Mouse (Mus musculus) frontal cortex, postnatal 25 days (tissue): ENCODE data around the gene Rpap1.

Source experiments
- DNase-seq, 2 experiments: peaks; one replicate each; pipeline ENCODE4 v3.0.0; 2022; ENCODE audit warnings: low spot score in 2 of 2

The Rpap1 gene

GRCm38 (mm10) chr2:119799181-119799960 lies 12.0 kb upstream of the Rpap1 start:
- no peak for DNase-seq

- DNase-seq = no peak
Observed at GRCm38 (mm10) chr2:119798246-119798927, 11.1 kb upstream of the Rpap1 start.

DNA sequence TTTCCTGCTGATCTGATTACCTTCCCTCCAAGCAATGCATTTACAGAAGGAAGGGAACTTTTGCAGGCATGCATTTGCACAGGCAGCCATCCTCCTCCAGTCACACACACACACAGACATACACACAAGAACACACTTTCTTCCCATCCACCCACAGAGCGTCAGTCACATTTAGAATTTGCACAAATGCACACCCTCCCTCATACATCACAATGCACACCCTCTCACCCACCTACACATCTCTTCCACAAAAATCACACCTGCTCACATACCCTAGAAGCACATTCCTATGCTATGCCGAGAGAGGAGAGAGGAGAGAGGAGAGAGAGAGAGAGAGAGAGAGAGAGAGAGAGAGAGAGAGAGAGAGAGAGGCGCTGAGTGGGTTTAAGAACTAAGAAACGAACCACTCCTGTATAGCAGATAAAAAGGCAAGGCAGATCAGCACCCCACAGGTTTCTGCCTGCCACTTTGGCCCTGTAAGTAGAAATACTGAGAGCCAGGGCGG lies 10.0 kb upstream of the Rpap1 start, which contains the start of gene Tyro3:
Gene Tyro3, plus strand, starts transcription at position 455 of the 505 bp plus-strand sequence.
- no peak for DNase-seq

- DNase-seq = no peak
Observed at GRCm38 (mm10) chr2:119789996-119790395, 2.7 kb upstream of the Rpap1 start.

DNA sequence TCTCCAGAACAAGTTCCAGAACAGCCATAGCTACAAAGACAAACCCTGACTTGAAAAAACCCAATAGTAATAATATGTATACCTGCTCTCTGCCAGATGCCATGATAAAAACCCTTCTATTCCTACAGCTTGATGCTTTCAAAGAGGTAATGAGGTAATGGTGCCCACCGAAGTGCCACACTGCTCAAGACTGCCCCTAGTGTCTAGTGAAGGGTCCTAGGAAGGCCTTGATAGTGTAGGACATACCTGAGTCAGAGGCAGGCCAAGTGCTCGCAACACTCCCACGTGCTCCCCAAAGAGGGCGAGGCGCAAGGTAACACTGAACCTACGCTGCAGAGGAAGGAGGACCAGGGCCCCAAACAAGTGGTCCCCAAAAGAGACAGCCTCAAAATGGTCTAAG lies 20.1 kb downstream of the Rpap1 start:
- no peak for DNase-seq

- no peak for DNase-seq
Observed at GRCm38 (mm10) chr2:119763924-119764323, 23.4 kb downstream of the Rpap1 start.

GRCm38 (mm10) chr2:119762276-119762675 lies 25.1 kb downstream of the Rpap1 start:
- DNase-seq = no peak

DNA sequence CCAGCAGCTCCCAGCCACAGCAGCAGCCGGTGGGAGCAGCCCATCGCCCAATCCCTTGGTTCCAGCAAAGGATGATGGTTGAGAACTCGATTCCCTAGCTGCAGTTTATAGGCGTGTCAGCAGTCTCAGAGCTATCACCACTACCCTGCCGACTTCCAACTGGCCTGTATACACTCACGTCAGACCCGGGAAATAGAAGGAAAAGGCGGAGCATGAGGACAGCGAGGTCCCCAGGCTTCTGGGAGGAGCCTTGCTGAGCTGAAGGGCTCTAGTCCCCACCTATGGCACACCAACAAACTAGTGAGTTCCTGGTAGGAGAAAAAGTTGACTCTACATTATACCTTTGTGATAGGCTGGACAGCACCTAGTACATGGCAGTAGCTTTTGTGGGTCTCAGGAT lies 27.1 kb downstream of the Rpap1 start, which contains the start of gene Ltk:
Gene Ltk, minus strand, starts transcription at position 181 of the 400 bp plus-strand sequence.
- no peak for DNase-seq

- DNase-seq = no peak
Observed at GRCm38 (mm10) chr2:119758844-119759835, 28.2 kb downstream of the Rpap1 start.

- DNase-seq = no peak
Observed at GRCm38 (mm10) chr2:119758101-119758843, 29.1 kb downstream of the Rpap1 start.

DNA sequence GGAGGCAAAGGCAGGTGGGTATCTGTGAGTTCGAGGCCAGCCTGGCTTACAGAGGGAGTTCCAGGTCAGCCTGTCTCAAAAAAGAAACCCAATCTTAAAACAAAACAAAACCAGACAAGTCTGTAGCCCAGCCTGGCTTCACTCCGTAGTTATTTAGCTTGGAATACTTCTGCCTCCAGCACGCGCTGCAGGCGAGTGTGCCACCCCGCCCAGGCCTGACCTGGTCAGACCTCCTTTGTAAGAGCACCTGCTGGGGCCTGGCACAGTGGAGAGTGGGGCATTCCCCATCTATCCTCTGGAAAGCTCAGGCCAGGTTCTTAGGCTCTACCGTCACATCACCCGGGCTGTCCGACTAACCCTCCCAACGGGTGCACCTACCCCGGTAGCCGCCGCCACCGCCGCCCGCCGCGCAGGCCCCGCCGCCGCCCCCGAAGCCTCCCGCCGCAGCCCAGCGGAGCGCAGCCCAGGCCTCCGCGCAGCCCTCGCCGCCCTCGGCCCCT lies 29.7 kb downstream of the Rpap1 start:
- DNase-seq = no peak

DNA sequence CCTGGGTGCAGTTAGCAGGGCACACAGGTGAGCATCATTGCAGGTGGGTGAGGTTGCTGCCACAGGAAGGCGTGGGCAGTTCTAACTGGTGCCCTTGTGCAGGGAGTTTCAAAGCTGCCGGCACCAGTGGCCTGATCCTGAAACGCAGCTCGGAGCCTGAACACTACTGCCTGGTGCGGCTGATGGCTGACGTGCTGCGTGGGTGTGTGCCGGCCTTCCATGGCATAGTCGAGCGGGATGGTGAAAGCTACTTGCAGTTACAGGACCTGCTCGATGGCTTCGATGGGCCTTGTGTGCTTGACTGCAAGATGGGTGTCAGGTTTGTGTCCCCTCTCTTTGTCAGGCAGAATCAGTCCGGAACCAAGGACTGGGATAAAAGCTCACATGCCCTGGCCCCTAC lies 38.1 kb downstream of the Rpap1 start:
- no peak for DNase-seq

- peak in 1 of 2 experiments; percentile 37 for DNase-seq
Observed at GRCm38 (mm10) chr2:119747554-119747953, 39.8 kb downstream of the Rpap1 start.

DNA sequence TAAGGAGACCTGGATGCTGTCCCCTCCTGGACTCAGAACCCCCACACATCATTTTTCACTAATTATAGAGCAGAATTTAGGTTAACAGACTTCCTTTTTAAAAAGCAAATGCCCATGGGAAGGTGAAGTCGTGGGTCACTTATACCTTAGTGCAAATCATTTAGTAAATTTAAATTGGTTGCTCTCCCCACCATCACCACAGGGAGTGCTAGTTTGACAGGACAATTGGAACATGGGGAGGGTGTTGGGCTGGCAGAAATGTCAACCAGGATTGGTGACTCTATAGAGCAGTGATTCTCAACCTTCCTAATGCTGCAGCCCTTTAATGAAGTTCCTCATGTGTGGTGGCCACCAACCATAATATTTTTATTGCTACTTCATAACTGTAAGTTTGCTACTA lies 42.1 kb downstream of the Rpap1 start:
- no peak for DNase-seq

- no peak for DNase-seq
Observed at GRCm38 (mm10) chr2:119744163-119745111, 42.9 kb downstream of the Rpap1 start.

DNA sequence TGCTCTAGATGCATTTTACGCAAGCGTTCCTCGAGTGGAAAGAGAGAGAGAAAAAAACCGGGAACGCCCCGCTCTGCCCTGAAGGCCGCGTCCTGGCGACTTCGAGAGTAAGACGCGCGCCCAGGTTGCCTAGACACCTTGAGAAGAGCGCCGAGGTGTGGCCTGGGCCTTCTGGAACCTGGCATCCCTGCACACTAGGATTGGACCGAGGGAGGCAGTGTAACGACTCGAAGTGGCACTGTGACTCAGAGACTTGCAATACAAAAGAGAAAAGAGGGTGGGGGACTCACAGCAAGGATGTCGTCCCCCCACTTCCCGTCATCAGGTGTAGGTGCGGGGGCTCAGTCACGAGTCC lies 43.6 kb downstream of the Rpap1 start:
- DNase-seq = no peak

DNA sequence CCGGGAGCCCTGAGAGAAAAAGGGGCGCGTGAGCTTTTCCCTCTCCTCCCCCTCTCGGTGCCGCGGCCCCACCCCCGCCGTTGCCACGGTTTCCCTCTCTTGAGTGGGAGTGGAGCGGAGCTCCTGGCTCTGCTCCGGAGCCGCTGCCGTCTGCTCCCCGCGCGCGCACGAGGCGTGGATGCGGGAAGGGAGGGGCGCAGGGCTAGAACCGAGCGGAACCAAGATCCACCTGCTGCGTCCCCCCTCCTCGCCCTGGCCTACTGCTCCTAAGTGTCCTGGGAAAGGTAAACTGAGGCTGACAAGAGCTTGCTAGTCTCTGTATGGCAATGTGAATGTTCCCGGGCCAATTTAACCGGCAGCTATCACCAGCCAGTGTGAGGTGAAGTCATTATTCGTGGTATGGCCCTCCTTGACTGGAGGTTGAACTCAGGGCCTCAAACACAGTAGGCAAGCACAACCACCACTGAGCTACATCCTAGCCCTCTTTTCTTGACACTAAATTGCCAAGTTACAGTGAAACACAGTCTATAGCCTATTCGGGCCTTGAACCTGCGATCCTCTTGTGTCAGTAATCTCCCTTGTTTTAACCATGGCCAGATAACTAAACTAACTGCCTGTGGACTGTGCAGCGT lies 44.0 kb downstream of the Rpap1 start:
- peak; percentile 36 to 52 for DNase-seq

DNA sequence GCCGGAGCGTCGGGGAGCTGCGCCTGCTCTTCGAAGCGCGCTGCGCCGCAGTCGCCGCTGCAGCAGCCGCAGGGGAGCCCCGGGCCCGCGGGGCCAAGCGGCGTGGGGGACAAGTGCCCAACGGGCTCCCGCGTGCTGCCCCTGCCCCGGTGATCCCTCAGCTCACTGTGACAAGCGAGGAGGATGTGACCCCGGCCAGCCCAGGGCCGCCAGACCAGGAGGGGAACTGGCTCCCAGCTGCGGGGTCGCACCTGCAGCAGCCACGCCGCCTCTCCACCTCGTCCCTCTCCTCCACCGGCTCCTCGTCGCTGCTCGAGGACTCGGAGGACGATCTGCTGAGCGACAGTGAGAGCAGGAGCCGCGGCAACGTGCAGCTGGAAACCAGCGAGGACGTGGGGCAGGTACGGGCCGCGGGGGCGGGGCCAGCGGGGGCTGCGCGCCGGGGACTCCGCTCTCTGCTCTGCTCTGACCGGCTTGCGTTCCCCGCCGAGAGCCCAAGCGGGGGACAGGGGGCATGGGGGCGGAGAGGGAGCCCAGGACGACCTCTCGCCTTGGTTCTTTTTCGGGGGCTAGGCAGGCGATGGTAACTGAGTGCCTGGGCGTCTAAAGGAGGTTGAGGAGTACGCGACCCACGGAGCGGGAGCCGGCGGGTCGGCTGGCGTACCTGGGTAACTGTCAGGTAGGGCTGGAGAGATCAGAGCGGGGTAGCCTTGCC lies 44.7 kb downstream of the Rpap1 start:
- peak in 1 of 2 experiments; percentile 36 for DNase-seq
